Mouse (Mus musculus) CH12.LX (cell line): ENCODE data around the gene Gm10563.

Source experiments
- CHD2 ChIP-seq: IDR thresholded peaks from 2 replicates; pipeline ENCODE4 v1.6.1; 2011; ENCODE audit warnings: low read length, improper control_type of control experiment
- CTCF ChIP-seq, 2 experiments: IDR thresholded peaks in 1 of 2; conservative IDR thresholded peaks in 1 of 2; 2 replicates each; pipeline ENCODE4 v1.5.1; 2011 to 2012; ENCODE audit warnings: low read depth in 2 of 2, low read length in 2 of 2, improper control_type of control experiment in 1 of 2, inconsistent platforms in 1 of 2, mild to moderate bottlenecking in 1 of 2, moderate library complexity in 1 of 2
- EP300 ChIP-seq: IDR thresholded peaks from 2 replicates; pipeline ENCODE4 v1.6.1; 2011; ENCODE audit warnings: low read length, improper control_type of control experiment
- GABPA ChIP-seq: IDR thresholded peaks from 2 replicates; pipeline ENCODE4 v1.6.1; 2012; ENCODE audit warnings: low read depth, low read length, improper control_type of control experiment, inconsistent platforms; ENCODE audit not compliant: insufficient replicate concordance
- MAX ChIP-seq: IDR thresholded peaks from 2 replicates; pipeline ENCODE4 v1.6.1; 2011; ENCODE audit warnings: low read length, improper control_type of control experiment
- MYC ChIP-seq: IDR thresholded peaks from 2 replicates; pipeline ENCODE4 v1.6.1; 2011; ENCODE audit warnings: low read depth, mild to moderate bottlenecking, improper control_type of control experiment, low read length
- POLR2A ChIP-seq: IDR thresholded peaks from 2 replicates; pipeline ENCODE4 v1.6.1; 2011; ENCODE audit warnings: low read depth, mild to moderate bottlenecking, improper control_type of control experiment, low read length
- POLR2AphosphoS2 ChIP-seq: IDR thresholded peaks from 2 replicates; pipeline ENCODE4 v1.6.1; 2011; ENCODE audit warnings: low read depth, low read length, improper control_type of control experiment
- SIN3A ChIP-seq: IDR thresholded peaks from 2 replicates; pipeline ENCODE4 v1.6.1; 2012; ENCODE audit warnings: low read length, improper control_type of control experiment, inconsistent platforms
- TBP ChIP-seq: conservative IDR thresholded peaks from 2 replicates; pipeline ENCODE4 v1.6.1; 2011; ENCODE audit warnings: low read depth, low read length, improper control_type of control experiment
- USF1 ChIP-seq: IDR thresholded peaks from 2 replicates; pipeline ENCODE4 v1.6.1; 2014; ENCODE audit warnings: low read depth, mild to moderate bottlenecking, inconsistent platforms, low read length, improper control_type of control experiment
- ZMIZ1 ChIP-seq: IDR thresholded peaks from 2 replicates; pipeline ENCODE4 v1.6.1; 2012; ENCODE audit warnings: low read depth, mild to moderate bottlenecking, inconsistent platforms, low read length, improper control_type of control experiment

DNA sequence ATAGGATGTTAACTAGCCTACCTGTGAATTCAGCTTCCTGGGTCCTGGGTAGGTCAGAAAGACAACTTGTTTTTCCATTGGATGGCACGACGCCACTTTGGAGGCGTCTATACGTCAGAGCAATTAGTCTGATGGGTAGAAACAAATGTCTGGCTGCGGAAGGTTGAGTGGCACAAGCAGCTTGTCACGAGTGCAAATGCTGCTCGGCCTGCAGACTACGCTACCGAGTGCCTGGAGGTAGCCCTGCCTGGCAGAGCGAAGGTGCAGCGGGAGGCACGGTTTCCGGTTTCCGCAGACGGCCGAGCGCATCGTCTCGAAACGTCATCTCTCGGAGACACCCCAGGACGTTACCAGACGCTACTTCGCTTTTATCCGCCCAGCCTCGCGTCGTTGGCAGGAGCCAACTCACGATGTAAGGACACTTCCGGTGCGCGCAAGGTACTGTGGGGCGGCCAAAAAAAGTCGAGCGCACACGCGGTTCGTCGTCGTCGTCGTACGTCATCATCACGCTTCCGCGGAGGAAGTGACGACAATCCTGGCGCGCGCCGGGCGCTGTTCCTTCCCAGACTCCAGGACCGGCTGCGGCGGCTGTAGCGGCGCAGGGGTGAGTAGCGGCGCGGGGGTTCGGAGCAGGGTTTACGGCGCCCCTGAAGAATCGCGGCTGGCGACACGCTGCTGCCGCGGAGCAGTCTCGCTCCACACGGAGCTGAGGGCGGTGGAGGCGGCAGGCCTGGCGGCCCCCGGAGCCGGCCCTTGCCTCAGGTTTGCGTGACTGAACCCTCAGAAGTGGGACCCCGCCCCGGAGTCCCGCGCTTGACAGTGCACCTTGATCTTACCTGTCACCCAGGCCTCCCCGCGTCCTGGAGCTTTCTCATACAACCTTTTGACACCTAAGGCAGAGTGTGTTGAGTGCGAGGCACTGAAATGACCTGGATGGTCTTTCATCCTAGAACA is 20.6 kb downstream of the Gm10563 start, which contains the start of gene Cdk11b:
- TF ChIP-seq GABPA (peak; percentile 80), POLR2A (peak; percentile 93), CTCF (conservative IDR thresholded peaks at IDR 0.05 in 1 of 2, IDR thresholded peaks at IDR 0.05 in 1 of 2; ENCODE audit: low read depth in 2 of 2, low read length in 2 of 2) (no peak), POLR2AphosphoS2 (peak; percentile 77; the same call in 1 of the 2 replicates), ZMIZ1 (peak; percentile 28), MYC (peak; percentile 86; the same call in 1 of the 2 replicates), TBP (peak; percentile 80), CHD2 (no peak; the same call in 1 of the 2 replicates), MAX (peak; percentile 92), USF1 (no peak), EP300 (no peak), SIN3A (peak; percentile 95)
